Mouse (Mus musculus) megakaryocyte, embryonic 14.5 days (primary cell): ENCODE measurements at regions not wholly inside any gene's neighbourhood (a gene's known extent, or its start where the extent isn't known, plus 50 kb on each side); places are given as distances from the start of the nearest gene placed in this dataset.

Experiments used
- FLI1 ChIP-seq: IDR thresholded peaks from 2 replicates; pipeline ENCODE4 v1.6.1; 2012; ENCODE audit warnings: low read length, inconsistent platforms, mixed read lengths
- GATA1 ChIP-seq: IDR thresholded peaks from 3 replicates; pipeline ENCODE4 v1.6.1; 2012; ENCODE audit warnings: mixed read lengths, low read length, inconsistent platforms, borderline replicate concordance

- TF ChIP-seq GATA1 (no peak), FLI1 (no peak)
Observed at GRCm38 (mm10) chr3:38131176-38131886, 353.3 kb downstream of the Ankrd50 start.
